Mouse (Mus musculus) heart, embryonic 13.5 days (tissue): ENCODE results near the gene Taf8. TPM values are rescaled to one million over a fixed set of nuclear protein-coding genes. Genes with fewer than 3 reads are reported as not detected.

Experiments used
- ATAC-seq: fragments of 200-750 bp; cut with Nextera tagmentation; 2 replicates; pipeline ENCODE4 v1.8.0; 2017; ENCODE audit warnings: moderate TSS enrichment; ENCODE audit not compliant: insufficient number of reproducible peaks, low FRiP score, low TSS enrichment; ENCODE audit errors: extremely low read depth
- H3K27ac ChIP-seq: fragments of 300-500 bp; sonication (generic); replicated peaks from 2 replicates; pipeline ENCODE4 v1.5.1; 2015; ENCODE audit warnings: moderate library complexity, mild to moderate bottlenecking, inconsistent platforms
- H3K27me3 ChIP-seq: fragments of 300-500 bp; sonication (generic); replicated peaks from 2 replicates; pipeline ENCODE4 v1.6.1; 2015; ENCODE audit warnings: mild to moderate bottlenecking, inconsistent platforms
- H3K36me3 ChIP-seq: fragments of 300-500 bp; sonication (generic); 2 replicates; pipeline ENCODE4 v1.6.1; 2015; ENCODE audit warnings: mild to moderate bottlenecking, inconsistent platforms
- H3K4me1 ChIP-seq: fragments of 300-500 bp; sonication (generic); 2 replicates; pipeline ENCODE4 v1.6.1; 2015; ENCODE audit warnings: inconsistent platforms
- H3K4me2 ChIP-seq: fragments of 300-500 bp; sonication (generic); 2 replicates; pipeline ENCODE4 v1.6.1; 2015; ENCODE audit warnings: inconsistent platforms, mild to moderate bottlenecking, moderate library complexity
- H3K4me3 ChIP-seq: fragments of 300-500 bp; sonication (generic); 2 replicates; pipeline ENCODE4 v1.5.1; 2015; ENCODE audit warnings: moderate library complexity, mild to moderate bottlenecking, inconsistent platforms
- H3K9ac ChIP-seq: fragments of 300-500 bp; sonication (generic); 2 replicates; pipeline ENCODE4 v1.6.1; 2015; ENCODE audit warnings: inconsistent platforms, mild to moderate bottlenecking, moderate library complexity
- H3K9me3 ChIP-seq: fragments of 300-500 bp; sonication (generic); 2 replicates; pipeline ENCODE4 v1.6.1; 2016; ENCODE audit warnings: inconsistent platforms
- WGBS: fragments of 180-500 bp; shearing (Covaris S2); methylation state at CpG from one replicate; pipeline ENCODE4 v1.1.7; 2015; ENCODE audit warnings: mixed read lengths; 5-methylcytosine and 5-hydroxymethylcytosine counted together
- polyA plus RNA-seq: library from polyadenylated mRNA; unstranded; fragments of >200 nt; fragmentation: Nextera tagmentation; extraction: Ambion mirVana; gene quantifications from 2 replicates; pipeline ENCODE4 v1.2.1, GENCODE M21; 2015

Taf8 gene
- polyA plus RNA-seq, 1 experiment from 2014 or later: 18.4 TPM

DNA sequence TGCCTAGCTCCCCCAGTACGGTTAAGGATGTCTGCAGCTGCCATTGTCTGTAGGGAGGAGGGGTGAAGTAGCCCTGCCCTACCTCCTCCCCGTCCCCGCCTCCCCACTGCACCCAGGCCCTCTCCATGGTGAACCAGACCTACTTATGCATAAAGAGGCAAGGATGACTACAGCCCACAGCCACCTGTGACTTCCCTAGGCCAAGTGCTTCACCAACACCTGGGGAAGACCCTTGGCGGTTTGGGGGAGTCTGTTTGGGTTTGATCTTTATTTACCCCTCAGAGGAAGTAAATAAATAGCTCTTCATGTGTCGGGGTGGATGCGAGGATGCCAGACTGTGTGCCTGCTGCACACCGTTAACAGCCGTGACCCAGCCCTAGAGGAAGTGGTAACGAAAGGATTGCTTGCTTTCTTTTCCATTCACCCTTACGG is 29.3 kb upstream of the Taf8 start:
- Histone ChIP-seq H3K9ac (no peak overlapping the region), H3K4me1 (peaks cover 46% of the 10 kb centered on the region), H3K4me2 (no peak overlapping the region), H3K9me3 (no peaks in the 10 kb centered on the region), H3K27ac (no peak overlapping the region), H3K27me3 (no peaks in the 10 kb centered on the region), H3K36me3 (no peaks in the 10 kb centered on the region), H3K4me3 (no peak overlapping the region)
- 67% methylated on average over 10 of the region's 10 CpGs for WGBS
- ATAC-seq: no peak

DNA sequence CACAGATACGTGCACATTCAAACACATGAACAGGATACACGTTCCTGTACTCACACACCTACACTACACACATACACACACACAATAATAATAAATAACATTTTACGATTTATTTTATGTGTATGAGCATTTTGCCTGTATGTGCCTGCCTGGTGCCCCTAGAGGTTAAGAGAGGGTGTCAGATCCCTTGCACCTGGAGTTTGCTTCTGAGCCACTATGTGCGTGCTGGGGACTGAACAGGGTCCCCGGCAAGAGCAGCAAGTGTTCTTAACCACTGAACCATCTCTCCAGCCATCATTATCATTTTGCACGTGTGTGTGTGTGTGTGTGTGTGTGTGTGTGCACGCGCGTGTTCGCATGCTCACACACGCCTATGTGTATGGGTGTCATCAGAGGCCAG is 27.5 kb upstream of the Taf8 start:
- no peak for ATAC-seq
- no peak overlapping the region for H3K27ac ChIP-seq
- H3K27me3 ChIP-seq: no peaks in the 10 kb centered on the region
- H3K4me1 ChIP-seq: peaks cover 42% of the 10 kb centered on the region
- no peaks in the 10 kb centered on the region for H3K9me3 ChIP-seq
- no peak overlapping the region for H3K4me3 ChIP-seq
- H3K4me2 ChIP-seq: no peak overlapping the region
- WGBS: 91% methylated on average over 11 of the region's 11 CpGs
- H3K36me3 ChIP-seq: no peaks in the 10 kb centered on the region
- H3K9ac ChIP-seq: no peak overlapping the region

DNA sequence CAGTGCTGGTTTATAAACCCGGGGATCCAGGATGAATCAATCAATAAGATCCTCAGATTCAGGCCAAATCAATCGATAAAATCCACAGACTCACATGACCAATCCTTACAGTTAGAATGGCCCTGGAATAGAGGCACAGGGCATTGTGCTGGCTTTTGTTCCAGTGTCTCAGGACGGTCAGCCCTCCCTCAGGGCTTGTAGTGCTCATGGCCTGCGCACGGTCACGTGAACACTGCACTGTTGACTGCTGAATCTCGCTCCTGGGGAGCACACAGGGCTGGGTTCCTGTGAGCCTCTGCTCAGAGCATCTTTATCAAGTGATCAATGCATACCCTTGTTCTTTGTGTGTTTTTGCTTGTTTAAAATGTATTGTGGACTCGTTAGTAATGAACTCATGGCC is 26.8 kb upstream of the Taf8 start:
- Histone ChIP-seq H3K4me1 (peaks cover 48% of the 10 kb centered on the region), H3K36me3 (no peaks in the 10 kb centered on the region), H3K9me3 (no peaks in the 10 kb centered on the region), H3K27ac (peak overlapping the region; percentile 98; the same call in 1 of the 2 replicates), H3K9ac (no peak overlapping the region), H3K4me3 (no peak overlapping the region), H3K27me3 (no peaks in the 10 kb centered on the region), H3K4me2 (no peak overlapping the region)
- no peak for ATAC-seq
- 85% methylated on average over 8 of the region's 8 CpGs for WGBS

DNA sequence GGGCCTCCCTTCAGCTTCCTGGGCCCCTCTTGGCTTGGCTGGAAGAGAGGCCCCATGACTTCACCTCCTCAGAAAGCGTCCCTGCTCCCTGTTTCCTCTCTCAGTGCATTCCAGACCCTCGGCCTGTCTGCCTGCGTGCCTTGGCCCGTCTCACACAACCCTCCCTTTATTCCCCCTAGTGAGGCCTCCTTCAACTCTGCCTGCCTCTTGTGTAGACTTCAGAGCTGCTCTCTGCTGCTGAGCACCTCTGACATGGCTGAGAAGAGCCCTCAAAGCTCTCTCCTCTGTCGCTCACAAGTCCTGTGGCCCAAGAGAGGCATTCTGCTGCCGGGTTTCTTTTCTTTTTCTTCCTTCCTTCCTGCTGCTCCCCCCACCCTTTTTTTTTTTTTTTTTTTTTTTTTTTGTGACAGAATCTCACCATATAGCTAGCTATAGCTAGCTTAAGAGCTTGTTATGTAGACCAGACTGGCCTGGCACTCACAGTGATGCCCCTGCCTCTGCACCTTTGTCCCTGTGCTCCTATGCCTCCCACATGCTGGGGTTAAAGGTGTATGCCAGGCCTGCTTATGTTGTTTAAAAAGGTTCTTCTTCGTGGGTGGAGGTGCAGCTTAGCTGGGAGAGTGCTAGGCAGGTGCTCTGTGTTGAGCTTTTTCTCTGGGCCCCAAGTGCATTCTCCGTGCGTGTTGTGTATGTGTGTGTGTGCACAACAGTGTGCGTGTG is 25.6 kb upstream of the Taf8 start:
- H3K9me3 ChIP-seq: no peaks in the 10 kb centered on the region
- peak overlapping the region; percentile 71 for H3K9ac ChIP-seq
- no peak; the same call in 1 of the 2 replicates for ATAC-seq
- 30% methylated on average over 10 of the region's 10 CpGs for WGBS
- H3K4me2 ChIP-seq: peak overlapping the region; percentile 39
- H3K27me3 ChIP-seq: no peaks in the 10 kb centered on the region
- no peak overlapping the region for H3K4me3 ChIP-seq
- no peaks in the 10 kb centered on the region for H3K36me3 ChIP-seq
- H3K4me1 ChIP-seq: peaks cover 60% of the 10 kb centered on the region
- H3K27ac ChIP-seq: peak overlapping the region; percentile 98

DNA sequence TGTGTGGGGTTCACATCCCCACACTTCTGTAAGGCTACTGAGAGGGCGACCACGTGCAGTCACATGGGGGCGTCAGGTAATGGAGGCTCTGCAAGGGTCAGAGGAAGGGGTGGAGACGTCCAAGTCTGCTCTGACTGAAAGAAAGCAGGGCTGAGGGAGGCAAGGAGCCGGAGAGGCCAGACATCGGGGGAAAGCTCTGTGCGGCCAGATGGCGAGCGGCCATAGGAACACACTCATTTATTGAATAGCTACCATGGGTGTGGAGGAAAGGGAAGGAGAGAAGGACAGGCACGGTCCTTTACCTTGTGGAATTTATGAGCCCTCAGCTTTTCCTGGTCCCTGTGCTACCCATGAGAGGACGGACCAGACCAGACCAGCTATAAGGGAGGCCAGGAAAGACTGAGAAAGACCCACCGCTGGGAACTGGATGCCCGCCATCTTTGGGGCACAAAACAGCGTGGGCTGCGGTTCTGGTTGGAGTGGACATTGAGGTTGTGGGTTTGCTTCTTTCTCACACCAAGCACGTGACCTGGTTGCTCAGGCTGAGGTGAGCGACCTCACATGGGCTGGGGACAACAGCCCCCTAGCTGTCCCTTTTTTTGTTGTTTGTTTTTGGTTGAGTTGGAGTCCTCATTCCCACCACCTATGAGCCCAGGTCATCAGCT is 24.9 kb upstream of the Taf8 start:
- ATAC-seq: 0 out of 2 replicates have a peak, but pooled peaks have one; percentile 8
- no peaks in the 10 kb centered on the region for H3K36me3 ChIP-seq
- H3K9me3 ChIP-seq: no peaks in the 10 kb centered on the region
- 84% methylated on average over 17 of the region's 17 CpGs for WGBS
- H3K4me1 ChIP-seq: peaks cover 65% of the 10 kb centered on the region
- H3K9ac ChIP-seq: peak overlapping the region; percentile 71
- H3K4me3 ChIP-seq: no peak overlapping the region
- H3K4me2 ChIP-seq: peak overlapping the region; percentile 39
- no peaks in the 10 kb centered on the region for H3K27me3 ChIP-seq
- H3K27ac ChIP-seq: peak overlapping the region; percentile 98

DNA sequence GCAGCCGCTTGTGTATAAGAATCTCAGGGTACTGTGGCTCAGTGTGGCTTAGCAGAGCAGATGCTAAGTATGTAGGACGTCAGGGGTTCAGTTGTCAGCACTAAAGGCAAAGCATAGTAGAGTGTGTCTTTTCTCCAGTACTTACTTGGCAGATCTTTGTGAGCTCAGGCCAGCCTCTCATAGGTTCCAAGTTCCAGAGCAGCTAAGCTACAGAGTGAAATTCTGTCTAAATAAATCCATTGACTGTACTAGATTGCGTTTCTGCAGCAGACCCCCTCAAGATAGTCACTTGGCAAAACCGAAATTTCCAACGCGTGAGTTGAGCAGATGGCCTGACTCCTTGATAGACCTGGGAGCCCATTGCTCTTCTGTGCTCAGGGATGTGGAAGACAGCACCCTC is 22.9 kb upstream of the Taf8 start:
- no peak for ATAC-seq
- Histone ChIP-seq H3K9ac (0 out of 2 replicates have a peak overlapping the region, but pooled peaks have one; percentile 14), H3K4me2 (no peak overlapping the region), H3K4me1 (peaks cover 75% of the 10 kb centered on the region), H3K4me3 (no peak overlapping the region), H3K27me3 (no peaks in the 10 kb centered on the region), H3K36me3 (no peaks in the 10 kb centered on the region), H3K9me3 (no peaks in the 10 kb centered on the region), H3K27ac (0 out of 2 replicates have a peak overlapping the region, but pooled peaks have one; percentile 6)
- WGBS: 81% methylated on average over 6 of the region's 6 CpGs

DNA sequence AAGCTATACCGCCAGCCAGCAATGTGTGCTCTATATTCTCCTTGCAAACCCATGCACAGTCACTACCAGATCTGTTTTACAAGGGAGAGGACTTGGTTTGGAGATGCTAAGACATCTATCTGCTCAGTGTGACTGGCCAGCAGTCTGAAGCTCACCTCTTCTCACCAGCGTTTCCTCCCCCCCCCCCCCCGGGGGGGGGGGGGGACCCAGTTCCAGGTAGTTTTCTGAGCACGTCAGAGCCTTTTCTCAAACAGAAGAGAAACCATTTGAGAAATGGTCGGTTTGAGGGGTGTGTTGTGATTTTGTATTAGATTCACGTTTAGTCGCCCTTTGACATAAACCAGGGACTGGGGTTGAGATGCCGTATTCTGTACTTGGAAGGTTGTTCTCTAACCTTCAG is 22.0 kb upstream of the Taf8 start:
- Histone ChIP-seq H3K27ac (peak overlapping the region; percentile 99), H3K4me1 (peaks cover 83% of the 10 kb centered on the region), H3K9me3 (no peaks in the 10 kb centered on the region), H3K4me2 (no peak overlapping the region), H3K4me3 (no peak overlapping the region), H3K36me3 (no peaks in the 10 kb centered on the region), H3K27me3 (no peaks in the 10 kb centered on the region), H3K9ac (0 out of 2 replicates have a peak overlapping the region, but pooled peaks have one; percentile 38)
- ATAC-seq: no peak
- 62% methylated on average over 8 of the region's 8 CpGs for WGBS

DNA sequence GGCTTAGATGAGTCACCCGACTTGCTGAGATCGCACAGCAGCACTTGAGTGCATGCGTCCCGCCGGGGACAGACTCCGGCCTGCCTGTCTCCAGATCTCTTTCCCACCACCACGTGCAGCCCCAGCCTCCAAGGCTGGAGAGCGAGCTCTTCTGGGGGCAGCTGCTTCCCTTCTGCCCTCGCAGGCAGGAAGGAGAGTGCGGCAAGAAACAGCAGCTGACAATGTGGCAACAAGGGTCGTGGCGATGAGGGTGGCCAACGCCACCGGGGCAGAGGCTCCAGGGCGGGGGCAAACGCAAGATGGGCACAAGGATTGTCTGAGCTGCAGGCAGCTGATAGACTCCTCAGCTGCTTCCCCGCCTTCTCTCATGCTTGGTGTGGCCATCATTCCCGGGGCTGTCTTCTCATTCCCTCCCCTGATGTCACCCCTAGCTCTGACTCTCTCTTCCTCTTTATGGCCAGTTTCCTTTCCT is 21.2 kb upstream of the Taf8 start:
- ATAC-seq: no peak
- H3K4me1 ChIP-seq: peaks cover 84% of the 10 kb centered on the region
- no peaks in the 10 kb centered on the region for H3K27me3 ChIP-seq
- no peaks in the 10 kb centered on the region for H3K36me3 ChIP-seq
- H3K9ac ChIP-seq: peak overlapping the region; percentile 79
- no peaks in the 10 kb centered on the region for H3K9me3 ChIP-seq
- 28% methylated on average over 18 of the region's 18 CpGs for WGBS
- peak overlapping the region; percentile 99 for H3K27ac ChIP-seq
- H3K4me2 ChIP-seq: peak overlapping the region; percentile 29
- no peak overlapping the region for H3K4me3 ChIP-seq

DNA sequence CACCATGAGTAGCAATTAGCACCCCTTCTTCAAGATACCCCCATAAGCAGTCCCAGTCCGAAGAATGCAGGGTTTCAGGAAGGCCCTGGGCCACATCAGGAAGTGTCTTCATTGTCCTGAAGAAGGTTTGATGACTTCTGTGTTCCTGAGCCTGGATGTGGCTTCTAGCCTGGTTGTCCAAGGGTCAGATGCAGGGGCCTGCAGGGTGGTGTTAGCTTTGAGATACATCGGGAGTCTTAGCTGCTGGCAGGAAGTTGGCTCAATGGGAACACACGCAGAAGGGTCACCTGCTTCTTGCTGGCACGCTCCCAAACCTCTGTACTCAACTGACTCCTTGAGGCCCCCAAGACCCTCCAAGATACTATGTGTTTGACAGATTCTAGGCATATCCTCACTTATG is 20.4 kb upstream of the Taf8 start:
- no peak for ATAC-seq
- H3K4me1 ChIP-seq: peaks cover 84% of the 10 kb centered on the region
- H3K27ac ChIP-seq: peak overlapping the region; percentile 99
- no peaks in the 10 kb centered on the region for H3K9me3 ChIP-seq
- H3K36me3 ChIP-seq: no peaks in the 10 kb centered on the region
- H3K27me3 ChIP-seq: no peaks in the 10 kb centered on the region
- peak overlapping the region; percentile 79 for H3K9ac ChIP-seq
- H3K4me2 ChIP-seq: peak overlapping the region; percentile 64
- H3K4me3 ChIP-seq: no peak overlapping the region
- 39% methylated on average over 4 of the region's 4 CpGs for WGBS

DNA sequence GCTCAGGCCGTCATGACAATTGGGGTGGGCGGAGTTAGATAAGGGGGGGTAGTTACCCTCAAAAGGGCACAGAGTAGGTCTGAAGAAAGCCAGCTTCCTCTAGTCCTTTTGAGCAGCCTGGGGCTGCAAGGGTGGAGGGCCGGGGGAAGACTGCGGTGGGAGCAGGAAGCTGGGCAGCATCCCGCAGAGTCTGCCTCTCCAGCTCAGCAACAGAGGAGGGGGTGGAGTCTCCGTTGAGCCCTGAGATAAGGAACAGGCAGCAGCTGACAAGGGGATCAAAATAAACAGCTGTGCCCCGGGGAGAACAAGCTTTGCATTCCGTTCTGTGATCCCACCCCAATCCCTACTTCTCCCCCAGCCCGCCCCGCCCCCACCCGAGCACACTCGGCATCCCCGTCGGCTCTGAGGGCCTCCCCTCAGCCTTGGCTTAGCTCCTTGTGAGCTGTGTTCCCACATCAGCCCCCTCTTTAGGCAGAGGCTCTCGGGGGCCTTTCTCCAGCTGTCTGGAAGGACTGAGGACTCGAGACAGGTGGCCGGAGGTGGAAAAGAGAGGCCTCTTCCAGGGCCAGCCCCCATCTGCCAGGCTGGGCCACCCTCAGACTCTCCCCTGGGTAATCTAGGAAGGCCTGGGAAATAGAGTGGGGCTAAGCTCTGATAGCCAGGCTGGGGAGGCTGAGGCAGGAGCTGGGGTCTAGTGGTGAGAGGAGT is 19.6 kb upstream of the Taf8 start:
- H3K9me3 ChIP-seq: no peaks in the 10 kb centered on the region
- no peaks in the 10 kb centered on the region for H3K27me3 ChIP-seq
- peak overlapping the region; percentile 32 for H3K4me3 ChIP-seq
- peak overlapping the region; percentile 79 for H3K9ac ChIP-seq
- peak overlapping the region; percentile 99 for H3K27ac ChIP-seq
- ATAC-seq: peak; percentile 85
- no peaks in the 10 kb centered on the region for H3K36me3 ChIP-seq
- 0% methylated on average over 17 of the region's 17 CpGs for WGBS
- peaks cover 81% of the 10 kb centered on the region for H3K4me1 ChIP-seq
- H3K4me2 ChIP-seq: peak overlapping the region; percentile 64

DNA sequence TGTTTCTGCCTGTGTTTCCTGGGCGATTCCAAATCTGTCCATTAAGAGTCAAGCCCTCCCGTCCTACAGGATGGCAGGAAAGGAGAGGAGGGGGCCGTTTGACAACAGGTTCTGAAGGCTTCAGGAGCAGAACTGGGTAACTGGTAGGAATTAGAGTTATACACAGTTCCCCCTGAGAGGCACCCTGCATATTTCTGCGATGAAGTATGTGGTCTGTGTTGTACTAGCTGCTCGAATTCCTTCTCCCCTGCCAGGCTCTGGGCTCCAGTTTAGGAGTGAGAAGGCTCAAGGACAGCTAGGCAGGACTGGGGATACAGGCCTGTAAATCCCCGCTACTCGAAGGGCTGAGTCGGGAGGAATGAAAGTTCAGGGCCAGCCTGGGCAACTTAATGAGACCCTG is 16.1 kb upstream of the Taf8 start:
- Histone ChIP-seq H3K4me2 (peak overlapping the region; percentile 44), H3K27me3 (no peaks in the 10 kb centered on the region), H3K27ac (peak overlapping the region; percentile 99), H3K4me3 (no peak overlapping the region), H3K9me3 (no peaks in the 10 kb centered on the region), H3K36me3 (peaks cover 5% of the 10 kb centered on the region; the same call in 1 of the 2 replicates), H3K9ac (peak overlapping the region; percentile 71), H3K4me1 (peaks cover 78% of the 10 kb centered on the region)
- ATAC-seq: peak; percentile 35; the same call in 1 of the 2 replicates
- 12% methylated on average over 8 of the region's 8 CpGs for WGBS
